Mouse (Mus musculus) cerebellum, adult 11-12 months (tissue): ENCODE measurements at regions not wholly inside any gene's neighbourhood (a gene's known extent, or its start where the extent isn't known, plus 50 kb on each side); places are given as distances from the start of the nearest gene placed in this dataset.

Experiments
- DNase-seq: peaks from one replicate; pipeline ENCODE4 v3.0.0; 2022

- DNase-seq = no peak
Observed at GRCm38 (mm10) chr8:34368556-34368955, 257.0 kb upstream of the Gm10131 start.

- no peak for DNase-seq
Observed at GRCm38 (mm10) chr8:34364446-34365035, 253.0 kb upstream of the Gm10131 start.

GRCm38 (mm10) chr8:34363679-34364078 is 252.1 kb upstream of the Gm10131 start:
- no peak for DNase-seq

- no peak for DNase-seq
Observed at GRCm38 (mm10) chr8:34363131-34363530, 251.6 kb upstream of the Gm10131 start.

DNA sequence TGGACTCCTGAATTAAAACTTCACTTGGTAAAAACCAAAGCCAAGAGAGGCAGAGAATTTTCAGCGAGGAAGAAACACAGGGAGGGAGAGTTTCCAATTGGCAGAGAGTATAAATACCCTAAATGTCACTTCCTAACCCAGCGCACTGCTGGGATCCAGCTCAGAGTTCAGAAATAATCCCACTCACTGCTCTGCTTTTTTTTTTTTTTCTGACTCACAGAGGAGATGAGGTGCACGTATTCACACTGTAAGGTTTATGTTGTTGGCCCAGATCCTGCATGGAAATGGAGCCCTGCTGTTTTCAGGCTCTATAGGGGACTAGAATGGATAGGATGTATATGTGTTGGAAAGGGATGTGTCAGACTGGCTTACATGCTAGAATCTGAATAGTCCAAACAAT is 249.8 kb upstream of the Gm10131 start:
- no peak for DNase-seq

DNA sequence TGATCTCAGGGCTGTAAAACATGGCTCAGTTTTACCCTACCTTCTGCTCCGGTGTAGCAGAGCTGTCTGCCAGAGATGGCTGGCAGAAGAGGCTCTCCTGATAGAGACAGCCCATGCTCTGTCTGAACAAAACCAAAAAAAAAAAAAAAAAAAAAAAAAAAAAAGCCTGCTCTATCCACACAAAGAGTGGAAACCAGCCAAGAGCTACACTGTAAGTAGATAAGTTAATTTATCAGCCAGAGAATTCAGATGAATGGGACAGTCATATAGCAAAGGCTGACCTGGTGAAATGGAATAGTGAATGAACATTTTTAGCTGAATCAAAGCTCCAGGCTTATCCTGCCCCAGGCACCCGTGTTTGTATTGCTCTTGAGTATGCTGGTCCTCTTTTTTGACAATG is 248.2 kb upstream of the Gm10131 start:
- no peak for DNase-seq

- no peak for DNase-seq
Observed at GRCm38 (mm10) chr8:34355059-34355458, 243.5 kb upstream of the Gm10131 start.

DNA sequence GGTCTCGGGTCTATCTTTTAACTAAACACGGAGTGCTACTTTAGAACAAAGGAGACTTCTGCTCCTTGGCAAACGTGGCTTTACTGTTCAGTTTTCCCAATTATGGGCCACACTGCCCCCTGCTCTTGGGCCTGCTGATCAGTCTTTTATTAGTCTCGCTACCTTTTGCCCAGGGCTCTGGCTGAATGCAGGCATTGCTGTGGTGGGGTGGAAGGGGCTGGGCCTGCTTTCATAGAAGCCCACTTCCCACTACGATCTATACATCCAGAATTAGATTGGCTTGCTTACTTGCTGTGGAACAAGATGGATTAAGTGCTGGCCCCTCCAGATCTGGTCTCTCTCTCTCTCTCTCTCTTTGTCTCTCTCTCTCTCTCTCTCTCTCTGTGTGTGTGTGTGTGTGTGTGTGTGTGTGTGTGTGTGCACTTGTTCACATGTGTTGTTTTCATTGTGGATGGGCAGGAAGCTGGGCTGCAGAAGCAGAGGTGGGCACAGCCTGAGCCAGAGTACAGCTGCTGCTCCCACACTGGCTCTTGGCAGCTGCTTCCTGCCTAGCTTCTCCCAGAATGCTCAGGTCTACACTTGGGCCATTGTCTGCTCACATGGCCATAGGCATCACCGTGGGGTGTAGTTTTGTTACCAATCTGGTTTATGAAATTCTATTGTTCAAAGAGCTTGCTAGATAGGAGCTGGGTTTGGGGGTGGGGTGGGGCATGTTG is 241.8 kb upstream of the Gm10131 start:
- DNase-seq = no peak

DNA sequence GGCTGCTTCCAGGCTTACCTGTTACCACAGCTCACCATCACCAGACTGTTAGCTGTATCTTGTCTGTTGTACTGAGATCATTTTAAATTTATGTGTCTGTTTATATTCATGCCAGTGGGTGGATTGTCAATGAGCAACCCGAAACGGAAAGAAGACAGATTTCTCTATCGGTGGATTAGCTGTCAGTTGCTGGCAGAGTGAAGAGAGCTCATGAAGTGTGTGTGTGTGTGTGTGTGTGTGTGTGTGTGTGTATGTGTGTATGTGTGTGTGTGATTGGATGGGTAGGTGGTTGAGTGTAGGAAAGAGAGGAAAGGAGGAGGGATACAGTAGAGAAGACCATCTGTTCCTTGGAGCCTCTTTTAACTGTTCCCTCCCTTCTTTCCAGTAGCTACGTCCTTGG is 223.3 kb upstream of the Gm10131 start:
- DNase-seq = no peak

DNA sequence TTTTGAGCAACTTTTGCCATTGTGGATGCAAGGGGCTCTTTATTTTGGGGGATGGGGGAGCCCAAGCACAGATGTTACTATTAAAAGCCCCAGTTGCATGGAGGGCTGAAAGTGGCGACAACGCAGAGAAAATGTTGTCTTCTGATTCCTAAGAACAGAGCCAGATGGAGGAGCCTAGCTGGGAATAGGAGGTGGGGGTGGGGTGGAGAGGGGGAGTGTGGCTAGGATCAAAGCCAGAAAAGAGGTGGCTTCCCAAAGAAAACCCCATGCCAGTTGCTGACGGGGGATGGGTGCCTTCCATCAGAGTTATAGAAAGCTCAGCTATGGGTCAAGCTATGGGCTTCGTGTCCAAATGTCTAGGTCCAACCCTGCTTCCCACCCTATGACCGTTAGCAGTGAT is 220.1 kb upstream of the Gm10131 start:
- no peak for DNase-seq

GRCm38 (mm10) chr8:34326614-34326965 is 215.1 kb upstream of the Gm10131 start:
- DNase-seq = no peak

DNA sequence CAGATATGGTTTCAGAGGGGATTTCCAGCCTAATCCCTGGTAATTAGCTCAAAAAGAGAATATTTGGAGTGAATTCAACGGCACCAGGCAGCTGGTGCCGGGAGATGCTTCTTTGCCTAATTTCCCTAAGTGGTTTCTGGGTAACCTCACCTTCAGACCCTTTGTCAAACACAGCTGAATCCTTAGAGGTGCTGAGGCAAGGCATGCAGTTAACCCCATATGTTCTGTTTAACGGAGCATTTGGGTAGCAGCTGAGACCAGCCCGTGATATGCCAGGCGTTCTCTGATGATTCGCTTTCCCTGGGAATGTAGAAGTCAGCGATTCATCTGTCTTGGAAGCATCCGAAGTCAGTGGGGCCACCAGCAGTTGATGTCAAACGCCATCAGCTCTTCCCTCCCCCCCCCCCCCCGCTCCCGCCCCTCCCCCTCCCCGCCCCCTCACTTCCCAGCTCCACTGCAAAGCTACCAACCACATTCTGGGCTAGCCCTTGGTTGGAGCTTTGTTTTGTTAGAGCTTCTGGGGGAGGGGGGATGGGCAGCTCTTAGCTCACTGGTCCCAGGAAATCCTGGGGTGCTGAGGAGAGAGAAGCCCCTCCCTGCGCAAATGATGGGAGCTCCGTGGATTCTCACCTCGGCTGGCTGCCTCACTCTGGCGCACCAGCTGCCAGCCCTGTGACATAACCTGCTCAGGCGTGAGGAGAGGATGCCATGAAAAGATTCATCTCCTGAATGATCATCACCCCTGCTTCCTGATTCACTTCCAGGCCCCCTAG is 214.5 kb upstream of the Gm10131 start:
- peak; percentile 18 for DNase-seq

DNA sequence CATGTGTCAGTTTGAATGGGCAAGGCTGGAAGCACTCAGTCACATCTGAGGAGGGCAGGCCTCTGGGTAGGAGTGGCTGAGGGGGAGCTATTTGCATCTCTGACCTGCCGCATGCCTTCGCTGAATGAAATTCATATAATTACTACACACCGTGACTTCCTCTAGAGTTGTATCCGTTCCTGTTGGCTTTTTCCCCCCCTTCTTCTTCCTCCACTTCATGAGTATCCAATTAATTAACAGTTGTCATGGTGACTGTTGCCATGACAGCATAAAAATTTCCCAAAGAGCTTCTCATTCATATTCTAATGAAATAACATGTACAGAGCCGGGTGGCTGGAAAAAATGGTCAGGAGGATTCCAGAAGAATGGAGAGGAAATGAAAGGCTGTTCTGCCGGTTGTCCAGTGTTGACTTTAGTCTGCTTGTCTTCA is 208.6 kb upstream of the Gm10131 start:
- no peak for DNase-seq

- DNase-seq = no peak
Observed at GRCm38 (mm10) chr8:34319719-34320118, 208.2 kb upstream of the Gm10131 start.

- no peak for DNase-seq
Observed at GRCm38 (mm10) chr8:34315233-34315632, 203.7 kb upstream of the Gm10131 start.

GRCm38 (mm10) chr8:34305542-34306485 is 194.3 kb upstream of the Gm10131 start:
- no peak for DNase-seq

DNA sequence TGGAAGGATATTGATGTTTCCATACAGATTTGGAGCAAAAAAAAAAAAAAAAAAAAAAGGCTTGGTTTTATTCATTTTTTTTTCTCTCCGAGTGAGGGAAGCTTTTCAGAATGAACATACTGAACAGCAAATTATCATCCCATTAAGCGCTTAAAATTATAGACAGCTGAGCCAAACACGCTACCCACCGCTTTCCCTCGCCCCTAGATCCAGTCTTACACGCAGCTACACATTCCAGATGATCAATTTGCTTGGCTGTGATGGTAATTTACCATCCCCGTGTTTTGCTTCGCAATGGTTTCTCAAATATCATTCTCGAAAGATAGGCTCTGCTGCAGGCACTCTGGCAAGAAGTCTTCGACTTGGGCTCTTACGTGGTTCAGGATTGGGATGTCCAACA is 192.3 kb upstream of the Gm10131 start:
- DNase-seq = no peak

DNA sequence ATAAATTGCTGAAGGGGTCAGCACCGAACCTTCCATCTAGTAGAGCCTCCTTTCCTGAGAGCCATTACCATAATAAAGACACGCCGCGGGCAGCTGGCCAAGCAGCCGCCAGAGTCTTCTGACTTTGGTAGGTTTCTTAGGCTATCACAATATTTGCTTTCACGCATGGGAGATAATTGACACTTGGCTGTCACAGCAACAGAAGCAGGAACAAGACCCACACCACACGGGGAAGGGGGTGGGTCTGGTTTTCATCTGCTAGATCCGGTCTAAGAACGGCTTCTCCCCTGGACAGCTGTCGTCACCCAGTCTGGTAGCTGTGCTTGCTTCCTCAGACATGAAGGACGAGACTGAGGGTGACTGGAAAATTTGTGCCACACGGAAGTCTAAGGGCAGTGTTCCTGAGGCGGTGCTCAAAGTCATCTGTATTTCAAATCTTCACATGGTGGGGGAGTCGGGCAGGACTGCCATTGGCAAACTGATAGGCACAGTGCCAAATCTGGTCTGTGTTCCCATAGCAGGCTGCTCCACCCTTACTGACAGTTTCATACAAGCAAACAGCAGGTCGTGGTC is 188.9 kb upstream of the Gm10131 start:
- no peak for DNase-seq

GRCm38 (mm10) chr8:34294721-34295120 is 183.2 kb upstream of the Gm10131 start:
- DNase-seq = no peak

- no peak for DNase-seq
Observed at GRCm38 (mm10) chr8:34290670-34291069, 179.1 kb upstream of the Gm10131 start.

DNA sequence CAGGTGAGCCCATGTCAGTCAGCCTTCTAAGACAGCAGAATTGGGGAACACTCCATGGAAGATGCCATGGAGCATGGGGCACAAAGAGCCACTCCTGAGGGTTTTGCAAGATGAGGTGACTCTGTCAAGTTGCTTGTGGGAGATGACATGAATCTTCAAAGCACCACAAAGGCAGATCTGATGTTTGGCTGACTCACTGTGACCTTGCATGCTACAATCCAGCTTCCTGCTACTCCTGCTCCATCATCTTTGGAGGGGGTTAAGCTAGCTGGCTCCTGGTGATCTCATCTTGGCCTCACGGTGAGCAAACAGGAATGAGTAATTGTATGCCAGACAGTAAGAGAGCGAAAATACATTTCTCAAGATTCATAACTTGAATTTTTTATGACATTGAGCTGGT is 176.3 kb upstream of the Gm10131 start:
- no peak for DNase-seq

GRCm38 (mm10) chr8:34284576-34284975 is 173.0 kb upstream of the Gm10131 start:
- no peak for DNase-seq

DNA sequence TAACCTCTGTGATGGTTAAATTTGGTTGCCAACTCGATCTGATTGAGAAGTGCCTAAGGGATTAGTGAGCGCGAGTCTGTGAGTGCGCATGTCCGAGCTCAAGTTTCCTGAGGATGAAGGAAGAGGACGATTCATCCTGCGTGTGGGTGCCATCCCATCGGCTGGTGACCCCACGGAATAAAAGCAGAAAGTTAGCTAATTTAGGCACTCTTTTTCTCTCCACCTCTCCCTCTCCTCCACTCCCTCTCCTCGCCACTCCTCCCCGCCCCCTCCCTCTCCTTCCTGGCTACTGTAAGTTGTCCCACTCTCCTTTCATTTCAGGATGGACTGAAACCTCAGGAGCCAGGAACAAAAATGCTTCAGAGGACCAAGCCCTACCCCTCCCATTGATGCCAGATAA is 168.9 kb upstream of the Gm10131 start:
- DNase-seq = no peak
